Mouse (Mus musculus) lung, embryonic 15.5 days (tissue): Measurements from ENCODE around the gene Rpia. TPM values are rescaled to one million over a fixed set of nuclear protein-coding genes. Genes with fewer than 3 reads are reported as not detected.

Experiments
- ATAC-seq: fragments of 200-750 bp; cut with Nextera tagmentation; 2 replicates; pipeline ENCODE4 v1.8.0; 2017; ENCODE audit warnings: moderate number of reproducible peaks, borderline replicate concordance; ENCODE audit not compliant: low FRiP score, low TSS enrichment; ENCODE audit errors: extremely low read depth
- H3K27ac ChIP-seq: fragments of 300-500 bp; sonication (generic); 2 replicates; pipeline ENCODE4 v1.5.1; 2015; ENCODE audit warnings: moderate library complexity, mild to moderate bottlenecking, inconsistent platforms
- H3K27me3 ChIP-seq: fragments of 300-500 bp; sonication (generic); 2 replicates; pipeline ENCODE4 v1.6.1; 2015; ENCODE audit warnings: inconsistent platforms
- H3K36me3 ChIP-seq: fragments of 300-500 bp; sonication (generic); 2 replicates; pipeline ENCODE4 v1.6.1; 2015; ENCODE audit warnings: inconsistent platforms
- H3K4me1 ChIP-seq: fragments of 300-500 bp; sonication (generic); 2 replicates; pipeline ENCODE4 v1.6.1; 2015; ENCODE audit warnings: inconsistent platforms
- H3K4me2 ChIP-seq: fragments of 300-500 bp; sonication (generic); 2 replicates; pipeline ENCODE4 v1.6.1; 2015; ENCODE audit warnings: inconsistent platforms, mild to moderate bottlenecking, moderate library complexity
- H3K4me3 ChIP-seq: fragments of 300-500 bp; sonication (generic); 2 replicates; pipeline ENCODE4 v1.5.1; 2015; ENCODE audit warnings: mild to moderate bottlenecking, inconsistent platforms
- H3K9ac ChIP-seq: fragments of 300-500 bp; sonication (generic); 2 replicates; pipeline ENCODE4 v1.6.1; 2015; ENCODE audit warnings: inconsistent platforms
- H3K9me3 ChIP-seq: fragments of 300-500 bp; sonication (generic); 2 replicates; pipeline ENCODE4 v1.6.1; 2016; ENCODE audit warnings: inconsistent platforms
- WGBS: fragments of 180-500 bp; shearing (Covaris S2); methylation state at CpG from one replicate; pipeline ENCODE4 v1.1.7; 2015; 5-methylcytosine and 5-hydroxymethylcytosine counted together
- polyA plus RNA-seq: library from polyadenylated mRNA; unstranded; fragments of >200 nt; fragmentation: Nextera tagmentation; extraction: Ambion mirVana; gene quantifications from 2 replicates; pipeline ENCODE4 v1.2.1, GENCODE M21; 2015

Gene Rpia
- polyA plus RNA-seq, 1 experiment from 2014 or later, result 2.5 TPM

DNA sequence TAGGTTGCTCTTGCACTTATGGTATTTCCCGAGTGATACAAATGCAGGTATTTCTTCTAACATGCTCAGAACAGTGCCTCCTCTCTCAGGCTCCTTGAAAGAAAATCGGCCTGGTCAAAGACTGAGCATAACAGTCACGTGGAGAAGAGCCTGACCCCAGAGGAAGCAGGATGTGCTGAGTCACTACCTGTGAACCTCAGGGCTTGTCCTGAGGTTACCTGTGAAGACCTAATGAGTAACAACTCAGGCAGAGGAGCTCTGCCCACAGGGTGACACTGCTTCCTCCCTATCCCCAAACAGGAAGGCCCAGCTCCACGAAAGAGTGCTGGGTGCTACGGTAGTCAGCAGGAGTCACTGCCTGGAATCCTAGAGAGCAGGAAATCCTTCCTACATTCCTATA, 18.3 kb downstream of the Rpia start:
- WGBS, result 76% methylated on average over 5 of the region's 5 CpGs
- no peak overlapping the region for H3K4me2 ChIP-seq
- H3K36me3 ChIP-seq, result peaks cover 22% of the 10 kb centered on the region
- H3K9me3 ChIP-seq, result no peaks in the 10 kb centered on the region
- ATAC-seq, result no peak
- H3K27me3 ChIP-seq, result no peaks in the 10 kb centered on the region
- H3K4me1 ChIP-seq, result no peaks in the 10 kb centered on the region
- no peak overlapping the region for H3K9ac ChIP-seq
- no peak overlapping the region for H3K4me3 ChIP-seq
- no peak overlapping the region for H3K27ac ChIP-seq

DNA sequence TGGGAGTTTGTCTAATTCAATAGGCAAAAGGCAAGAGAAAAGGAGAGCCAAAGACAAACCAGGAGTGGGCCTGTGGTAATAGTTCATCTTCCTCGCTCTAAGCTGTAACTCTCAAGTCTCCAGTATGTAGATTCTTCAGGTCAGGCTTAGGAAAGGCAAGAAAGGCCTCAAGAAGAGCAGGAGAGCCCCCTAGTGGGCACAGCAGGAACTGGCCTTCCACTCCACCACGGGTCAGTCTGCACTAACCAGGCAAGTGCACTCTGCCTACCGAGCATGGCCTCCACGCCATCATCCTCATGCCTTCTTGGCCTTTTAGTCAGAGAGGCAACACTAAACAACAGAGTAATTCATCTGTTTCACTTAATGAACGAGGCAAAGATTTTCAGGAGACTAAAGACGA, 23.3 kb downstream of the Rpia start:
- peaks cover 34% of the 10 kb centered on the region for H3K36me3 ChIP-seq
- ATAC-seq, result peak; percentile 65; the same call in 1 of the 2 replicates
- WGBS, result 31% methylated on average over 6 of the region's 6 CpGs

GRCm38 (mm10) chr6:70765076-70765475, 27.0 kb downstream of the Rpia start:
- H3K9ac ChIP-seq, result no peak overlapping the region
- ATAC-seq, result no peak
- no peaks in the 10 kb centered on the region for H3K4me1 ChIP-seq
- WGBS, result 82% methylated on average over 8 of the region's 8 CpGs
- H3K27ac ChIP-seq, result no peak overlapping the region
- H3K4me3 ChIP-seq, result no peak overlapping the region
- no peak overlapping the region for H3K4me2 ChIP-seq
- H3K36me3 ChIP-seq, result peaks cover 19% of the 10 kb centered on the region; the same call in 1 of the 2 replicates
- no peaks in the 10 kb centered on the region for H3K9me3 ChIP-seq
- H3K27me3 ChIP-seq, result no peaks in the 10 kb centered on the region

More for the DNA sequence above, 23.3 kb downstream of the Rpia start:
- Histone ChIP-seq H3K4me3 (no peak overlapping the region), H3K27me3 (no peaks in the 10 kb centered on the region), H3K9me3 (no peaks in the 10 kb centered on the region), H3K9ac (no peak overlapping the region), H3K27ac (no peak overlapping the region), H3K4me1 (no peaks in the 10 kb centered on the region), H3K4me2 (no peak overlapping the region)

DNA sequence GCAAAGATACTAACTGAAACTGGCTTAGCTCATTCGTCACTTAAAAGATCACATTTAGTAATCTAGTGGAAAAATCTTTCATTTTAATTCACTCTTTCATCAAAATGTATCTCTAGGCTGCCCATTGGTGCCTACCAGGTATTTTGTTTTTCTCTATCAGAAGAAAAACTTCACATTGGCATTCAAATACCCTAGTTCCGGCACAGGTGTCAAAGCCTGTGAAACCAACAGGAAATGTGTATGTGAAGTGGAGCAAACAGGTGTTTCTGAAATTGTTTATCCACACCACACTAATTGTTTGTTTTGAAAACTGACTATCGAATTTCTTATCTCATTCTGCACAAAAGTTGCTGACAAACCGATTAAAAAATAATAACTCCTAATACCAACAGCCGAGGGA, 27.5 kb downstream of the Rpia start:
- Histone ChIP-seq H3K36me3 (peaks cover 19% of the 10 kb centered on the region; the same call in 1 of the 2 replicates), H3K9ac (no peak overlapping the region), H3K27ac (no peak overlapping the region), H3K4me3 (no peak overlapping the region), H3K9me3 (no peaks in the 10 kb centered on the region), H3K4me2 (no peak overlapping the region), H3K4me1 (no peaks in the 10 kb centered on the region), H3K27me3 (no peaks in the 10 kb centered on the region)
- ATAC-seq, result no peak
- 68% methylated on average over 5 of the region's 5 CpGs for WGBS

DNA sequence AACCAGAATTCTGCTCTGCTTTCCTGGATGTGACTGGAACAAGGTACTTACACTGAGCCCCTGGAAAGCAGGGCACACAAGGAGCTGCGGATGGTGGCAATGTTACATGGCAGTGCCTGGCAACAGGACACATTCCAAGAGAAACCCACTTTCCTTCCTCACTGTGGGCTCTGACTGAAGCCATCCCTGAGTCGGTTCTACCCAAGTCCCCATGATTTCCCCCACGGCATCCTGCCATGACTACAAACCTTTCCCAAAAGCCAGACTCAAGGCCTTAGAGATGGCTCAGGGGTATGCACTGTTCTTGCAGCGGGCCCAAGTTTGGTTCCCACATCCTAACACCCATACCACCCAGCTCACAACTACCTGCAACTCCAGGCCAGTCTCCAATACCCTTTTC, 28.2 kb downstream of the Rpia start:
- 93% methylated on average over 4 of the region's 4 CpGs for WGBS
- H3K9me3 ChIP-seq, result no peaks in the 10 kb centered on the region
- no peak overlapping the region for H3K4me2 ChIP-seq
- peaks cover 19% of the 10 kb centered on the region; the same call in 1 of the 2 replicates for H3K36me3 ChIP-seq
- H3K4me1 ChIP-seq, result no peaks in the 10 kb centered on the region
- H3K27me3 ChIP-seq, result no peaks in the 10 kb centered on the region
- no peak overlapping the region for H3K4me3 ChIP-seq
- H3K27ac ChIP-seq, result no peak overlapping the region
- no peak for ATAC-seq
- no peak overlapping the region for H3K9ac ChIP-seq

DNA sequence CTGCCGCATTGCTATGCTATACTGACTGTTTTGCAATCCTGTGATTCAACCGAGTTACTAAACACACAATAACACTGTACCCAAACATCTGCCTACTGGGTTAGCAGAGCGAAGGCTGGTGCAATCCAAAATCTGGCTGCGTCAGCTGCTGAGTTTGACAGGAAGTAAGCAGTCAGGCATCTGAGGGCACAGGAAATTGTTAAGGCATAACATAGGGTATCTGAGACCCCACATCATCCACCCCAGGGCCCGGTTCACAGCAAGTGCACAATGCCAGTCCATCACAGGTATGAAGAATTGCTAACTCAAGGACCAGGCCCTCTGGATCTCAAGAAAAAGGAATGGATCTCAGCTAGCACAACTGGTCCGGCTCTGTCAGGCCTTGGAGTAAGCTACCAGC, 29.4 kb downstream of the Rpia start:
- Histone ChIP-seq H3K27ac (no peak overlapping the region), H3K4me2 (no peak overlapping the region), H3K27me3 (no peaks in the 10 kb centered on the region), H3K4me3 (no peak overlapping the region), H3K9me3 (no peaks in the 10 kb centered on the region), H3K4me1 (no peaks in the 10 kb centered on the region), H3K36me3 (peaks cover 16% of the 10 kb centered on the region; the same call in 1 of the 2 replicates), H3K9ac (no peak overlapping the region)
- WGBS, result 71% methylated on average over 6 of the region's 6 CpGs
- no peak for ATAC-seq

GRCm38 (mm10) chr6:70760951-70761350, 31.1 kb downstream of the Rpia start:
- no peaks in the 10 kb centered on the region for H3K9me3 ChIP-seq
- H3K27me3 ChIP-seq, result no peaks in the 10 kb centered on the region
- no peak overlapping the region for H3K27ac ChIP-seq
- no peak for ATAC-seq
- peaks cover 6% of the 10 kb centered on the region; the same call in 1 of the 2 replicates for H3K36me3 ChIP-seq
- 66% methylated on average over 4 of the region's 4 CpGs for WGBS
- no peaks in the 10 kb centered on the region for H3K4me1 ChIP-seq
- H3K4me2 ChIP-seq, result no peak overlapping the region
- H3K4me3 ChIP-seq, result no peak overlapping the region
- H3K9ac ChIP-seq, result no peak overlapping the region

GRCm38 (mm10) chr6:70754833-70755232, 37.2 kb downstream of the Rpia start:
- Histone ChIP-seq H3K9me3 (no peaks in the 10 kb centered on the region), H3K9ac (no peak overlapping the region), H3K27ac (no peak overlapping the region), H3K4me1 (no peaks in the 10 kb centered on the region), H3K4me2 (no peak overlapping the region), H3K36me3 (no peaks in the 10 kb centered on the region), H3K4me3 (no peak overlapping the region), H3K27me3 (no peaks in the 10 kb centered on the region)
- ATAC-seq, result no peak
- 90% methylated on average over 10 of the region's 10 CpGs for WGBS

- WGBS, result 42% methylated on average over 8 of the region's 8 CpGs
- Histone ChIP-seq H3K27me3 (no peaks in the 10 kb centered on the region), H3K4me3 (no peak overlapping the region), H3K4me2 (no peak overlapping the region), H3K9me3 (no peaks in the 10 kb centered on the region), H3K27ac (no peak overlapping the region), H3K4me1 (no peaks in the 10 kb centered on the region), H3K9ac (no peak overlapping the region), H3K36me3 (no peaks in the 10 kb centered on the region)
- ATAC-seq, result no peak
Measured at GRCm38 (mm10) chr6:70752351-70752750, 39.7 kb downstream of the Rpia start.

GRCm38 (mm10) chr6:70751898-70752273, 40.1 kb downstream of the Rpia start:
- no peak overlapping the region for H3K4me3 ChIP-seq
- 52% methylated on average over 6 of the region's 6 CpGs for WGBS
- no peaks in the 10 kb centered on the region for H3K36me3 ChIP-seq
- H3K9me3 ChIP-seq, result no peaks in the 10 kb centered on the region
- no peak overlapping the region for H3K4me2 ChIP-seq
- no peak for ATAC-seq
- no peak overlapping the region for H3K27ac ChIP-seq
- no peaks in the 10 kb centered on the region for H3K4me1 ChIP-seq
- H3K9ac ChIP-seq, result no peak overlapping the region
- no peaks in the 10 kb centered on the region for H3K27me3 ChIP-seq

DNA sequence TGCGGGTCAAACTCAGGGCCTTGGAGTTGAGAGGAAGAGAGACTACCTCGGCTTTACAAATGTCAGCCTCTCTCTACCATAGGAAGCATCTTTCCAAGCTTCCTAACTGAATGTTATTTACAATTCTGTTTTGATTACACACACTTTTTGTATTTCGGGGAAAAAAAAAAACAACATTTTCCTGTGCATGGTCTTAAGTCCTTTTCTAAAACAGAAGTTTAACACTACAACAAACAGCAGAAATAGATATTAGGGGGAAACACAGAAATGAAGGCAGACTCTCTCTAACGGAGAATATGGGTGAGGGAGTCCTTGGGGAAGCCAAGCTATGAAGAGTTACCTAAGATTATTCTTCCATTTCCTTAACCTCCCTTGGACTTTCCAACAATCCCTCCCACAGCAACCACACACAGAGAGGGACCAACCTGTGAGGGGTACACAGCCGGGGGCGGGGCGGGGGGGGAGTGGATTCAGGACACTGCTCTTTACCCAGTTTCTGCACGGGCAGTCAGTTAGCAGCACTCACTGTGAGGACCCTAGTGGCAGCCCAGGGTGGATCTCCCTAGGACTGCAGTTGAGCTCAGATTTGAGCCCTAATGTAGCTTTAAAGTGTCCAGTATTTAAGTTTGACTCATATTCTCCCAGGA, 40.7 kb downstream of the Rpia start:
- Histone ChIP-seq H3K9ac (no peak overlapping the region), H3K36me3 (no peaks in the 10 kb centered on the region), H3K27me3 (no peaks in the 10 kb centered on the region), H3K4me3 (no peak overlapping the region), H3K9me3 (no peaks in the 10 kb centered on the region), H3K4me2 (no peak overlapping the region), H3K27ac (no peak overlapping the region), H3K4me1 (no peaks in the 10 kb centered on the region)
- 56% methylated on average over 8 of the region's 8 CpGs for WGBS
- no peak for ATAC-seq

DNA sequence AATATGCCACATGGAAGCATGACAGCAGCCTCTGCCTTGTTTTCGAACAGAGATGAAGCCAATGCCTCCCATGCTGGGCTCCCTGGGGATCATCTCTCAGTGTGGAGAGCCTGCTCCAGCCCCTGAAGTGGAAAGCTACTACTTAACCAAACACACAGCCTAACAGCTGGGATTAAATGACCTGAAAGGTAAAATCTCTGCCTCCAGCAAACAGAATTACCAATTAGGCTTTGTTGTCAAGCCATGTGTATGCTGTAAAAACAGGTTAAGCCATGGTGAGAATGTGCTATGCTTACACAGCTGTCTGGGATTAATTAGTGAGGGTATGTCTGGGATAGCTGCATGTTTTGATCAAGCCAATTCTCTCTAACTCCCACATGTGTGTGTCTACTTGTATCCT, 42.3 kb downstream of the Rpia start:
- Histone ChIP-seq H3K4me2 (no peak overlapping the region), H3K27me3 (no peaks in the 10 kb centered on the region), H3K9me3 (no peaks in the 10 kb centered on the region), H3K27ac (no peak overlapping the region), H3K4me1 (no peaks in the 10 kb centered on the region), H3K4me3 (no peak overlapping the region), H3K36me3 (no peaks in the 10 kb centered on the region), H3K9ac (no peak overlapping the region)
- no peak for ATAC-seq
- WGBS, result 65% methylated on average over 1 of the region's 1 CpGs

DNA sequence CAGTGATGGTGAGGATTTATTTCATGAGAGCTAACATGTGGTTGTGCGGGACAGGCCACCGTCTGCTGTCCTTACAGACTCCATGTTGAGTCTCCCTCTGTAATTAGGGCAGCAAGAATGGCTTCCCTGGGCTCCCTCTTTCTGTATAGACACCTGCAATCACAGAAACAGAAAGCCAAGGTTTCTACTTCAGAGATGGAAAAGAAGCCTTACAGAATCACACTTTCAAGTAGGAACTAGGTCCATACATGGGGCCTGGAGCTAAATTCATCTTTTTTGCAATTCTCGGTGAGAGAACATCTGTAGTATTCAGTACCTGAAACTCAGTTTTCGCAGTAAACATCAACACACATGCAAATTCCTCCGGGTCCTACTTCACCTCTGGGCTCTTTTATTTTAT, 44.3 kb downstream of the Rpia start:
- H3K9ac ChIP-seq, result no peak overlapping the region
- 88% methylated on average over 5 of the region's 5 CpGs for WGBS
- H3K9me3 ChIP-seq, result no peaks in the 10 kb centered on the region
- no peak overlapping the region for H3K4me3 ChIP-seq
- no peak overlapping the region for H3K27ac ChIP-seq
- ATAC-seq, result no peak
- no peaks in the 10 kb centered on the region for H3K4me1 ChIP-seq
- no peaks in the 10 kb centered on the region for H3K27me3 ChIP-seq
- H3K4me2 ChIP-seq, result no peak overlapping the region
- no peaks in the 10 kb centered on the region for H3K36me3 ChIP-seq
